ENCODE assay signal across 8 mouse cellular contexts in the genomic region with DNA sequence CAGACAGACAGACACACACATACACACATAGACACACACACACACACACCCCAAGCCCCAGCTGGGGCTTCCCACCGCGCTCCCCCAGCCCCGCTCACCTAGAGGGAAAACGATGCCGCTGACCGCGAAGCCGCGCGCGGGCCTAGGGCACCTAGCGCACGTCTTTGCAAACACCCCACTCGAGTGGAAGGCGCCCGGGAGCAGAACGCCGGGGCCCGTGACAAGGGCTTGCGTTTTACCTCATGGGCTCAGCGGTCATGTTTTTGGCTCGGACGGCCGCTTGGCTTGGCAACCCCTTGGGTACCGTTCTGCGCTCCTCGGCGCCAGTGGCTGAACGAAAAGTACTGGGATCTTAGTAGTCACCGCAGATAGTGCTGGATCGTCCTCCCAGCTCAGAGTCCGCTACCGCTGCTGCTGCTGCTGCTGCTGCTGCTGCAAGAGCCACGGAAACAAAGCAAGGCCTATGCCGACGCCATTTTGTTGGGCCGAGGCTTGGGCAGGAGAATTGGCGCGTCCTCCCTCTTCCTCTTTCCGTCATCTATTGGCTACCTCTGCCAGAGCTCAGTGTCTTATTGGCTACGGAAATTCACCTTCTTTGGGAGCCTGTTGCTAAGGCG. TPM values are rescaled to one million over a fixed set of nuclear protein-coding genes. Genes with fewer than 3 reads are reported as not detected.
DNase-seq lines count a peak whose midpoint lies in the region; ATAC-seq and TF ChIP-seq lines count a peak whose summit lies in the region.

A gene (minus strand): TSS at position 543 of the 617 bp plus-strand sequence.

- no peak for TF ChIP-seq CTCF in lung, postnatal 0 days (IDR thresholded peaks at IDR 0.05)

- H3K9me3 ChIP-seq in lung, postnatal 0 days (ENCODE audit: low read length) = no peaks in the 10 kb centered on the region

- peak; percentile 89 to 96 for ATAC-seq in hematopoietic stem cell, adult 5-6 weeks (replicated peaks in 1 of 2; ENCODE audit: insufficient read depth in 1 of 2, low FRiP score in 2 of 2, low TSS enrichment in 1 of 2, low read depth in 1 of 2, poor library complexity in 2 of 2, severe bottlenecking in 2 of 2)
- ATAC-seq in lung, postnatal 0 days = peak; percentile 94

- peak within 1 kb of the TSS; percentile 58 for H3K4me3 ChIP-seq in lung, postnatal 0 days (ENCODE audit: low read depth, low read length)

- 16% methylated on average over 36 of the region's 42 CpGs for WGBS in lung, postnatal 0 days

- H3K9ac ChIP-seq in lung, postnatal 0 days (replicated peaks; ENCODE audit: low read depth) = peak within 1 kb of the TSS; percentile 64

- DNase-seq in MEL-GATA-1-ER (ENCODE audit: extremely low read depth, low read depth) = peak; percentile 91
- DNase-seq in cerebellum, adult 8-10 months = peak; percentile 66
- peak; percentile 73 for DNase-seq in forelimb bud, embryonic 11.5 days (ENCODE audit: low read depth, low spot score)
- peak; percentile 80 for DNase-seq in layer of hippocampus, adult 9-11 months
- DNase-seq in lung, postnatal 0 days (ENCODE audit: low spot score) = peak; percentile 94
- DNase-seq in ovary, postnatal 14 days (ENCODE audit: low spot score) = peak; percentile 42
- peak; percentile 75 for DNase-seq in thymus, postnatal 14 days

- H3K4me1 ChIP-seq in lung, postnatal 0 days (ENCODE audit: insufficient read depth, low read depth, low read length) = no peaks in the 10 kb centered on the region; the same call in 1 of the 2 replicates

- H3K27me3 ChIP-seq in lung, postnatal 0 days (replicated peaks; ENCODE audit: insufficient read depth, low read length) = no peaks in the 10 kb centered on the region

- H3K27ac ChIP-seq in lung, postnatal 0 days (ENCODE audit: low read length) = peak within 1 kb of the TSS; percentile 90

- peak within 1 kb of the TSS; percentile 52 for H3K4me2 ChIP-seq in lung, postnatal 0 days (replicated peaks; ENCODE audit: low read depth, low read length)

- 0 out of 2 replicates have a peak, but pooled peaks have one; percentile 14 for TF ChIP-seq EP300 in lung, postnatal 0 days (IDR thresholded peaks at IDR 0.05)

- no peaks in the 10 kb centered on the region for H3K36me3 ChIP-seq in lung, postnatal 0 days (ENCODE audit: insufficient read depth, low read length)

RNA-seq across cellular contexts. Expression of the gene that starts here (rescaled TPM):
- 445 and 511 TPM in 2 replicates for total RNA-seq in hematopoietic stem cell, adult 5-6 weeks (2017)
- 123 and 147 TPM in 2 replicates for polyA plus RNA-seq in lung, postnatal 0 days (2015; fragmentation: Nextera tagmentation; extraction: Ambion mirVana)

Comparison
In these comparisons a context has a peak if more than half of its experiments do, and no peak if none do; other contexts are left out.
1. Peak in every context shown above with its lines: DNase-seq, ATAC-seq, H3K4me3 ChIP-seq and H3K27ac ChIP-seq.
2. DNase-seq: peak in every context shown above with its lines; median percentile 94 in lung, postnatal 0 days; 91 in MEL-GATA-1-ER; 80 in layer of hippocampus, adult 9-11 months; 75 in thymus, postnatal 14 days; 73 in forelimb bud, embryonic 11.5 days; 66 in cerebellum, adult 8-10 months; 42 in ovary, postnatal 14 days.